Mouse (Mus musculus): ENCODE results near the gene Sbk1. TPM values are rescaled to one million over a fixed set of nuclear protein-coding genes. Genes with fewer than 3 reads are reported as not detected.

Gene Sbk1
- polyA plus RNA-seq (2015; fragmentation: Nextera tagmentation; extraction: Ambion mirVana) = 11.2 and 16.4 TPM in 2 replicates

- H3K4me1 ChIP-seq (replicated peaks) = peaks cover 29% of the 10 kb centered on the region
- WGBS = 1% methylated on average over 82 of the region's 85 CpGs
Observed at GRCm38 (mm10) chr7:126271712-126272683, at the start of gene Sbk1. Gene Sbk1 (plus strand): TSS chr7:126272619.

GRCm38 (mm10) chr7:126222753-126223152 lies 49.7 kb upstream of the Sbk1 start:
- Histone ChIP-seq H3K4me1 (replicated peaks) (peaks cover 4% of the 10 kb centered on the region; the same call in 1 of the 2 replicates), H3K4me3 (no peak overlapping the region), H3K9ac (no peak overlapping the region), H3K9me3 (replicated peaks) (no peaks in the 10 kb centered on the region), H3K36me3 (no peaks in the 10 kb centered on the region), H3K27ac (no peak overlapping the region), H3K27me3 (no peaks in the 10 kb centered on the region), H3K4me2 (no peak overlapping the region)
- 55% methylated on average over 3 of the region's 3 CpGs for WGBS
- no peak for ATAC-seq (replicated peaks; ENCODE audit: insufficient number of reproducible peaks, insufficient read depth, low FRiP score, low read depth)

More at GRCm38 (mm10) chr7:126271712-126272683, at the start of gene Sbk1:
- no peaks in the 10 kb centered on the region for H3K9me3 ChIP-seq (replicated peaks)
- H3K4me2 ChIP-seq = peak within 1 kb of the TSS; percentile 99
- ATAC-seq (replicated peaks; ENCODE audit: insufficient number of reproducible peaks, insufficient read depth, low FRiP score, low read depth) = peak; percentile 92
- H3K4me3 ChIP-seq = peak within 1 kb of the TSS; percentile 82
- H3K27me3 ChIP-seq = no peaks in the 10 kb centered on the region
- H3K27ac ChIP-seq = peak within 1 kb of the TSS; percentile 86
- H3K36me3 ChIP-seq = no peaks in the 10 kb centered on the region
- peak within 1 kb of the TSS; percentile 87 for H3K9ac ChIP-seq

GRCm38 (mm10) chr7:126226136-126226535 lies 46.3 kb upstream of the Sbk1 start:
- WGBS = 34% methylated on average over 5 of the region's 5 CpGs
- no peak overlapping the region for H3K4me2 ChIP-seq

GRCm38 (mm10) chr7:126230357-126231148 lies 41.9 kb upstream of the Sbk1 start:
- Histone ChIP-seq H3K27ac (no peak overlapping the region), H3K4me3 (no peak overlapping the region), H3K27me3 (no peaks in the 10 kb centered on the region), H3K9me3 (replicated peaks) (no peaks in the 10 kb centered on the region), H3K4me1 (replicated peaks) (no peaks in the 10 kb centered on the region), H3K36me3 (no peaks in the 10 kb centered on the region), H3K4me2 (no peak overlapping the region), H3K9ac (no peak overlapping the region)
- no peak for ATAC-seq (replicated peaks; ENCODE audit: insufficient number of reproducible peaks, insufficient read depth, low FRiP score, low read depth)
- 52% methylated on average over 8 of the region's 8 CpGs for WGBS

More at GRCm38 (mm10) chr7:126226136-126226535, 46.3 kb upstream of the Sbk1 start:
- no peaks in the 10 kb centered on the region for H3K9me3 ChIP-seq (replicated peaks)
- H3K9ac ChIP-seq = no peak overlapping the region
- no peaks in the 10 kb centered on the region for H3K27me3 ChIP-seq
- no peaks in the 10 kb centered on the region for H3K36me3 ChIP-seq
- H3K4me3 ChIP-seq = no peak overlapping the region
- no peak overlapping the region for H3K27ac ChIP-seq
- ATAC-seq (replicated peaks; ENCODE audit: insufficient number of reproducible peaks, insufficient read depth, low FRiP score, low read depth) = no peak
- H3K4me1 ChIP-seq (replicated peaks) = no peaks in the 10 kb centered on the region

GRCm38 (mm10) chr7:126232345-126233071 lies 39.9 kb upstream of the Sbk1 start:
- H3K9ac ChIP-seq = no peak overlapping the region
- H3K36me3 ChIP-seq = no peaks in the 10 kb centered on the region
- H3K27ac ChIP-seq = no peak overlapping the region
- 57% methylated on average over 8 of the region's 8 CpGs for WGBS
- H3K27me3 ChIP-seq = no peaks in the 10 kb centered on the region
- H3K4me2 ChIP-seq = no peak overlapping the region
- 0 out of 2 replicates have a peak, but pooled peaks cover 5% of the 10 kb centered on the region for H3K4me1 ChIP-seq (replicated peaks)
- H3K9me3 ChIP-seq (replicated peaks) = no peaks in the 10 kb centered on the region
- no peak overlapping the region for H3K4me3 ChIP-seq
- ATAC-seq (replicated peaks; ENCODE audit: insufficient number of reproducible peaks, insufficient read depth, low FRiP score, low read depth) = no peak

GRCm38 (mm10) chr7:126234611-126235010 lies 37.8 kb upstream of the Sbk1 start:
- 92% methylated on average over 3 of the region's 3 CpGs for WGBS
- H3K27me3 ChIP-seq = no peaks in the 10 kb centered on the region
- H3K9me3 ChIP-seq (replicated peaks) = no peaks in the 10 kb centered on the region
- H3K4me1 ChIP-seq (replicated peaks) = 0 out of 2 replicates have a peak, but pooled peaks cover 5% of the 10 kb centered on the region
- H3K36me3 ChIP-seq = no peaks in the 10 kb centered on the region
- H3K9ac ChIP-seq = no peak overlapping the region
- ATAC-seq (replicated peaks; ENCODE audit: insufficient number of reproducible peaks, insufficient read depth, low FRiP score, low read depth) = no peak
- H3K4me2 ChIP-seq = no peak overlapping the region
- H3K4me3 ChIP-seq = no peak overlapping the region
- no peak overlapping the region for H3K27ac ChIP-seq

- 40% methylated on average over 11 of the region's 11 CpGs for WGBS
- H3K9me3 ChIP-seq (replicated peaks) = no peaks in the 10 kb centered on the region
- no peak overlapping the region for H3K4me2 ChIP-seq
- no peaks in the 10 kb centered on the region for H3K36me3 ChIP-seq
- no peak overlapping the region for H3K4me3 ChIP-seq
- H3K9ac ChIP-seq = no peak overlapping the region
- 0 out of 2 replicates have a peak, but pooled peaks cover 5% of the 10 kb centered on the region for H3K4me1 ChIP-seq (replicated peaks)
- H3K27ac ChIP-seq = no peak overlapping the region
- ATAC-seq (replicated peaks; ENCODE audit: insufficient number of reproducible peaks, insufficient read depth, low FRiP score, low read depth) = no peak
- no peaks in the 10 kb centered on the region for H3K27me3 ChIP-seq
Observed at GRCm38 (mm10) chr7:126236083-126236793, 36.2 kb upstream of the Sbk1 start.

GRCm38 (mm10) chr7:126236794-126237192 lies 35.6 kb upstream of the Sbk1 start:
- no peaks in the 10 kb centered on the region for H3K36me3 ChIP-seq
- H3K9ac ChIP-seq = no peak overlapping the region
- H3K27me3 ChIP-seq = no peaks in the 10 kb centered on the region
- H3K9me3 ChIP-seq (replicated peaks) = no peaks in the 10 kb centered on the region
- H3K4me3 ChIP-seq = no peak overlapping the region
- no peak overlapping the region for H3K27ac ChIP-seq
- no peak overlapping the region for H3K4me2 ChIP-seq
- ATAC-seq (replicated peaks; ENCODE audit: insufficient number of reproducible peaks, insufficient read depth, low FRiP score, low read depth) = no peak
- WGBS = 53% methylated on average over 5 of the region's 5 CpGs
- H3K4me1 ChIP-seq (replicated peaks) = 0 out of 2 replicates have a peak, but pooled peaks cover 5% of the 10 kb centered on the region

- Histone ChIP-seq H3K27me3 (no peaks in the 10 kb centered on the region), H3K4me2 (no peak overlapping the region), H3K9me3 (replicated peaks) (no peaks in the 10 kb centered on the region), H3K9ac (no peak overlapping the region), H3K36me3 (no peaks in the 10 kb centered on the region), H3K4me1 (replicated peaks) (0 out of 2 replicates have a peak, but pooled peaks cover 4% of the 10 kb centered on the region), H3K27ac (no peak overlapping the region), H3K4me3 (no peak overlapping the region)
- ATAC-seq (replicated peaks; ENCODE audit: insufficient number of reproducible peaks, insufficient read depth, low FRiP score, low read depth) = no peak
- WGBS = 80% methylated on average over 14 of the region's 14 CpGs
Observed at GRCm38 (mm10) chr7:126240814-126241360, 31.5 kb upstream of the Sbk1 start.

GRCm38 (mm10) chr7:126244168-126244750 lies 28.2 kb upstream of the Sbk1 start:
- peaks cover 13% of the 10 kb centered on the region for H3K4me1 ChIP-seq (replicated peaks)
- no peaks in the 10 kb centered on the region for H3K9me3 ChIP-seq (replicated peaks)
- 64% methylated on average over 6 of the region's 6 CpGs for WGBS
- no peaks in the 10 kb centered on the region for H3K27me3 ChIP-seq
- no peaks in the 10 kb centered on the region for H3K36me3 ChIP-seq
- no peak overlapping the region for H3K4me3 ChIP-seq
- no peak overlapping the region for H3K27ac ChIP-seq
- H3K4me2 ChIP-seq = no peak overlapping the region
- no peak overlapping the region for H3K9ac ChIP-seq
- ATAC-seq (replicated peaks; ENCODE audit: insufficient number of reproducible peaks, insufficient read depth, low FRiP score, low read depth) = no peak

Measured in heart, embryonic 15.5 days (tissue).